Mouse (Mus musculus): Measurements from ENCODE around the gene Nhlh1.
A peak's percentile ranks its signal among the peaks of the same experiment; 100 is the strongest.

Gene Nhlh1

DNA sequence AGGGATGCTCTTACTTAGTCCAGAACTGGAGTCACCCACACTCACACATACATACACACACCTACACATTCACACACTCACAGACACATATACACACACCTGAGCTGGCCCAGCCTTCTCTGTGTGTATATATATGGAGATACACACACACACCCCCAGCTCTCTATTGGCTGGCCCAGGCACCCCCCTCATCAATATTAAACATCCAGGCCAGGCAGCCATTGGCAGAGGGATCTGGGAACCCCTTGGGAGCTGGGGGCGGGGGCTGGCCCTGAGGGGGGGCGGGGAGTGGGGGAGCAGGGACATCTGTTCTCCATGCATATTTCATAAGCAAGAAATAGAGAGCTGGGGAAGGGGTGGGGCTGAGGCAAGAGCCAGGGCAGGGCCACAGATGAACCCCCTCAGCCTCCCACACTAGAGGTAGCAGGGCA, at the start of gene Nhlh1:
Gene Nhlh1, minus strand, starts transcription at position 83 of the 431 bp plus-strand sequence.
- DNase-seq (ENCODE audit: low read depth) = no peak

DNA sequence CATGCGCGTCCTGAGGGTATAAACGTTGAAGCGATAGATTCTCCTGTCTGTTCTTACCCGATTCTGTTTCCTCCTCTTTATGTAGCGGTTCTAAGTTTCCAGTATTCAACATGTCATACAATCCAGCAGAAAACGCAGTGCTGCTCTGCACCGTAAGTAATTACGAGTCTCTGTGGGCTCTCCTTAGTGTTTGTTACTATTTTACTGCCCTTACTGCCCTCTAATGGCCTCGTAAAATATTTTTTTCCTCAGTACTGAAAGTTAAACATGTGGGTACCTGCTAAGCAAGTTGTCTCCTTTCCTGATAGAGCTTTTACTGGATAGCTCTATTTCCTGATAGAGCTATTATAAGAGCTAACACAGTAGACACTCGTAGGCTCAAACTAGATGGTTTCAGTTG, 47.7 kb upstream of the Nhlh1 start:
- DNase-seq (ENCODE audit: low read depth) = no peak

DNA sequence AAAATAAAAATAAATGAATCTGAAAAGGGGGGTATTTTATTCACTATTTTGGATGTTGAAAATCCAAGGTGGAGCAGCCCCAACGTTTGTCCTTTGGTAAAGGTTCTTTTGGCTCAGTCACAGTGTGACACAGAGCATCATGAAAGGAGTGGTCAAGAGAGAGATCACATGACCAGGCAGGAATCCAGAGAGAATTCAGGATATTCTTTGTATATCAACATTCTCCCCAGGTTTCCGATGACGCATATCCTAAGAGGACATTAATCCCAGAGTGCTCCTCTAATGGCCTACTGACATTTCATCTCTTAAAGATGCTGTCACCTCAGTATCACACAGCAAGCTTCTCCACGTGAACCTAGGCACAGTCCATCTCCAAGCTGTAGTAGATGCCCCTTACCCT, 46.2 kb upstream of the Nhlh1 start:
- no peak for DNase-seq (ENCODE audit: low read depth)

DNA sequence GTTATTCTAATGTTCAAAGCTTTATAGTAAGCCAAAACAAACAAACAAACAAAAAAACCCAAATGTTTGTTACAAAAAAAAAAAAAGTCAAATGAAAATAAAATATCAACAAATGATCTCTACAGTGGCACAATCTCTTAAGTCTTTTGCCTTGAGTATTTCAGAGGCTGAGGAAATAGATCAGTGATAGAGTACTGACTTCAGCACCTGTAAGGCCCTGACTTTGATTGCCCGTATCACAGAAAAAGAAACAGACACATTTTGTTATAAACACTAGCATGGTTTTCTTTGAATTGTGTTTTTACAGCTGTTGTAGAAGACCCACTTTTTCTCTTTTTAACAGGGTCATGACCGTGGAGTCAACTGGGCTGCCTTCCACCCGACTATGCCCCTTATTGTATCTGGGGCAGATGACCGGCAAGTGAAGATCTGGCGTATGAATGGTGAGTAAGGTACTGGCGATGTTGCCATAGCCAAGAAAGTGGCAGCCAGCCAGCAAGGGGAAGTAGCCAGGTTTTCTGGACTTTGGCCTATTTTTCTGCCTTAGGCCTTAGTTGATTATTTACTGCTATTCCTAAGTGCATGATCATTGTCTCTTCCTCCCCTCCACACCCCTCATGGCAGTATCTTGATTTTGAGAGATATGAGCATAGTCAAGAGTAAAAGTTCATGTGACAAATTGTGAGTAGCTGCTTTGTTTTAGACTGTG, 42.1 kb upstream of the Nhlh1 start:
- no peak for DNase-seq (ENCODE audit: low read depth)

DNA sequence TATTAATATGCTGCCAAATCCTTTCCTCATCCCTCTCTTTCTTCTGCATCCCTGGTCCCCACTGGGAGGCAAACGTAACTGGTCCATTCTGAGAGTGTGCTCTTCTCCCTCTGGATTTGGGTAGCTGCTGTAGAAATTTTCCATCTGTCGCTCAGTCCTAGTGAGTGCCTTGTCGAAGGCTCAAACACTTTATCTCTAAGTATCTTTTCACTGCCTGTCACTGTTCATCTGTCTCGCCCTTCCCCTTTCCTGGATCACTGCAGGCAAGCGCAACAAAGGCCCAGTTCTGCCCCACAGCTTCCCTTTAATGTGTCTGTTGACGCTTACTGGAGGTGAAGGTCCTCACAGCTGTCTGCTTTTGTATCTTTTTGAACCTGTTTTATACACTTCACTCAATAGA, 37.8 kb upstream of the Nhlh1 start:
- DNase-seq (ENCODE audit: low read depth) = no peak

DNA sequence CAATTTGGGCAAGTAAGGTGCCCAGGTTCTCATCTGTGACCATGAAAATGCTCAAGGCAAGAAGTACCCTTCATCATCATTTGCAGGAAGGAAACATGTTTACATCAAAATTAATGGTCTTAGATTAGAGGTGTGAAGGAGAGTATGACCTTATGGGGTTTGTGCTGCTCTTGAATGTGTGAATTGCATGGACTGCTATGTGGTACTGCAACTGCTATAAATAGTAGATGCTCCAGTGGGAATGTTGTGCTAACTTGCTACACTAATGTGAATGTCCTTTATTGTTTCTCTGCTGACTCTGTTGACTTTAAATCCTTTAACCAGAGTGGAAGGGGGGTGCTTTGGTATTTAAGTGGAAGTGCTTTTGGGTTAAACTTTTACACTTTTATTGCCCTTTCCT, 36.9 kb upstream of the Nhlh1 start:
- DNase-seq (ENCODE audit: low read depth) = no peak

DNA sequence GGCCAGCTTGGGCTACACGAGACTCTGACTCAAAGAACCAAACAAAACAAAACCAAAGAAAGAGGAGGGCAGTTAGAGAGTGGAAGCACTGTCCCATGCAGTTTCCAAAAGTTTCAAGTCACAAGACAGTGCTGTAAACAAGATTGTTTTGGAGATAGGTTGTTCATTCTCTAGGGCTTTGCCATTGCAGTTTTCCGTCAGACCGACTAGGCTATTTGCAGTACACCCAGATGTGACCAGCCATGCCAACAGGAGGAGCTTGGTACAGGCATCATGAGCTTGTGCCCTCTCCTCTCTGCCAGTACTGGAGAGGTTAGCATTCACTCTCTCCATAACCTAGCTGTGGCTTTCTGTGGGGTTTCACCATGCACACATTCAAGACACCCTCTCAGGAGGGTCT, 36.1 kb upstream of the Nhlh1 start:
- no peak for DNase-seq (ENCODE audit: low read depth)

DNA sequence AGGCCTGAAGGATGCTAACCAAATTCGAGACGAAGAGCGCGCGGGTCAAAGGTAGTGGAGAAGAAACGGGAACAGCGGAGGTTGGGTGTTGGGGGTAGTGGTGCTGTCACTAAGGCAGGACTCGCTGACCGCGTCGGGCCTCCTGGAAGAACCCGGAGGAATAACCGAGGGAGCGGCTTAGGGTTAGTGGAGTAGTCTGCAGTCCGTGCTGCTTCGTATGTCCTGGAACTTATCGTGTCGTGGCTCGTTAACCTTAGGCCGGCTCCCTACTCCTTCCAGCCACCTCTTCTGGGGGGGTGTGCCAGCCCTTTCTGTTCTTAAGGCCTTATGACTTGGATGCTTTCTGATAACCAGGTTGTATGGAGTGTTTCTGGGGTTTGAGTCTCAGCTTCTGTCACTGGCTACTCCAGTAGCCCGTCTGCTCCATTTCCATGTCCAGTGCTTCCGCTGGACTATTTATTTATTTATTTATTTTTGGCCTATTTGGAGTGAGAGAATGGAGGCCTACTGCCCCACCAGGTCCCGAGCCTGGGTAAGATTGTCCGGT, 25.6 kb upstream of the Nhlh1 start:
- no peak for DNase-seq (ENCODE audit: low read depth)

DNA sequence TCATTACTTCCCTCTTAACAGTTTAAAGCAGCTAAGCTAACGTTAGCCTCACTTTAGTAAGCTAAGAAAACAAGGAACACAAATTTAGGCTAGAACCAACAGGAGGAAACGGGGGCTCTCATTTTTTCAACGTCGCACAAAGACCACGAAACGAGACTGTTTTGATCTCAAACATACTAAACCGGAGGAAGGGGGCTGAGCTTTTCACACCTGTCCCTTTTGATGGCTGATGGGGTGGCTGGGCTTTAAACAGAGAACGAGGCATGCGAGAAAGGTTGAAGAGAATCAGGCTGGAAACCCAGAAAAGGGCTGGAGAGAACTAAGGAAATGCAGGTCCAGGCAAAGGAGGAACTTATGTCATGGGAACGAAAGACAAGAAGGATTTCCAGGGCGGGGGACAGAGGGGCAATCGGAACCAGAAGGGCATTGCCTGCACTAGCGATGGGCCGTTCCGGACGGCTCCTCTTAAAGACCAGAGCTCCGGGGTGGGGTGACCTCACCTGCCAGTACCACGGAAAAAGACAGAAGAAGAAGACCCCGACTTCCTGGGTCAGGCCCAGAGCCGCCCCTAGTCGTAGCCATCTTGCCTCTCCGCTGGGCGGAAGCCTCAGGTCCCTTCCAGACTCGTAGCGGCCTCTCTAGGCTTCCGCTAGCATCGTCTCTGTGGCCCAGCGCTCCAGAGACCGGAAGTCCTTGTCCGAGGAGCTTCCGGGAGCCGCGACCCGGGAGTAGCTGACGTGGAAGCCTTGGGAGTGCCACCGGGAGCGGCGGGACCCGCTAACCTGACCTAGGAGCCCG, 24.9 kb upstream of the Nhlh1 start, which contains the start of the genes Copa and Ncstn:
Gene Copa, plus strand, starts transcription at position 429 of the 798 bp plus-strand sequence.
Gene Ncstn, minus strand, starts transcription at position 695 of the 798 bp plus-strand sequence.
- peak; percentile 96 for DNase-seq (ENCODE audit: low read depth)

DNA sequence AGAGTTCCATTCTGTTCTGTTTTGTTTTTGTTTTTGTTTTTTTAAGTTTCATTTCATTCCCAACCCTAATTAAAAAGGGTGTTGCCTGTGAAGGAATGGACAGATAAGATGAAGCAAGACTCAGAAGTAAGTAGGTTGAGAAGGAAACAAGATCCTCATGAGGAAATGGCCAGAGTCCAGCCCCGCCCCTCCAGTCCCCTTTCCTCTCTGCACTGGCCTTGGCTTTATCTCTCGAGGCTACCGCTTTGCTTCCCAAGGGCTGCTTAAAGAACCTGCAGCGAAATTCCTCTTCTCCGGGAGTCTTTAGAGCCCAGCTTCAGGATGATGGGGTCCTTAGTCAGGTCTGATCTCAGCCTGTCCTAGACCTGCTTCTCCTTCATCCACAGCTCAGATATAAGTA, 20.6 kb upstream of the Nhlh1 start:
- no peak for DNase-seq (ENCODE audit: low read depth)

DNA sequence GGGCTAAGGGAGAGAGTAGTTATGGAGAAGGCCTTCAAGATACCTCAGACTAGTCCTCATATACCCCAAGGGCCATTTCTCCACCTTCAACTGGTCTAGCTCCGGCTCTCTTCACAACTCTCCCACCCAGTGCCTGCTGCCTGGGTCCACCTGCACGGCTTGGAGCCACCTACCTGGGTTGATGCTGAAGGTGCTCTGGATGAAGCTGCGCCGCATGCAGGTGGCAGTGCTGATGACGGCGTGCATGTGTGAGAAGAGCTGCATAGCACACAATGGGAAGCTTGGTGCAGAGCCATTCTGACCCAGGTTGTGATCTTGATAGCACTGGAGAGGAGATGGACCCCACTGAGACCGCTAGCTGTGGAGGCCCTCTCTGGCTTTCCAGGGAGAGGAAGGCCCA, 15.2 kb upstream of the Nhlh1 start:
- no peak for DNase-seq (ENCODE audit: low read depth)

DNA sequence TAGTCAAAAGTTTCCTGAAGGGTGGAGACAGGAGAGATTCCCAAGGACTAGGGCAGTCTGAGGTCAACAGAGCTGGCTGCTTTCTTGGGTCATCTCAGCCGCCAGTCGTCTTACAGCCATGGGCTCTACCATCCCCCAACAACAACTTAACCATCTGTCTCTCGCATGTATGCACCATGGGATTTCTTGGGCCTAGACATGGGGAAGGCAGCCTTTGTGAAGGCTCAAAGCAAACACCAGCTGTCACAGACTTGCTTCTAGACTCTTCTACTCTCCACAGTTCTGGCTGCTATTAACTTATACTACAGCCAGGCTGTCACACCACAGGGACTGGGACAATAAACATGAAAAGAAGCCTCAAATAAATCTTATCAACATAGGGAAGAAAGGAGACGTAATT, 14.2 kb upstream of the Nhlh1 start:
- no peak for DNase-seq (ENCODE audit: low read depth)

DNA sequence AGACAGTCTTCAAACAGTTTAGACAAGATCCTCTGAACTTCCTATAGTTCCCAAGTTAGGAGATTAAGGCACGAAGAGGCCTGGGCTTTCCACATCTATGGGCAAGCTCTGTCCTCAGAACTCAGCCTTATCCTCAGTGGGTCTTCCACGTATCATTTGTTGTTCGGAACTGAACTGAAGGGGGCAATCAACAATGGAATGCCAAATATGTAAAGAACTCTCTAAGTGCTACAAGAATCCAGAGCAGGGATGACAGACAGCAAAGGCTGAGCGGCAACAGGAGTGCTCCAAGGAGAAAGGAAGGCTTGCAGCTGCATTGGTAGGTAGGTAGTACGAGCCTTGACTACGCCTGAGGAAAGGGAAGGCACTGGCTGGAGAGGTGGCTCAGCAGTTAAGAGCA, 12.9 kb upstream of the Nhlh1 start:
- no peak for DNase-seq (ENCODE audit: low read depth)

DNA sequence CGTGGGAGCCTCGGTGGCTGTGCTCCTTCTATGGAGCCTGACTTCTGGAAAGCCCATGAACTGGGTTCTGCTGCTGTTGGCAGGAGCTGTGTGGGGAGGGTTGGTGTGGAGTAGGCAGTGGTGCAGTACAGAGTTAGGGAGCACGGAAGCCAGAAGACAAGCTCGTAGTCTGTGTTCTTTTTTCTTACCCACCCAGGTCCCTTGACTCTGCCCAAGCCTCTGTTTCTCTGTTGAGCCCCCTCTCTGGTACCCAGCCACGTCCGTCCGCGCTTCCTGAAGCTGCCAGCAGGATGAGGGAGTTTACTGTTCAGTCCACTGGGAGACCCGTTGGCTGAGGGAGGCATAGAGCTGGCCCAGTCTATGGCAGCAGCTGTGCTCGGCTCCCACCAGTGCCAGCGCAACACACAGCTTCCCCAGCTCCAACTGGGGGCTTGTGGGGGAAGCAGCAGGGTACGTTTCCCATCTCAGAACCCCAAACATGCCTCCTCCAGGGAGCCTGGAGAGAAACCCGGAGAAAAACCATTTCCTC, 7.3 kb upstream of the Nhlh1 start:
- DNase-seq (ENCODE audit: low read depth) = no peak

DNA sequence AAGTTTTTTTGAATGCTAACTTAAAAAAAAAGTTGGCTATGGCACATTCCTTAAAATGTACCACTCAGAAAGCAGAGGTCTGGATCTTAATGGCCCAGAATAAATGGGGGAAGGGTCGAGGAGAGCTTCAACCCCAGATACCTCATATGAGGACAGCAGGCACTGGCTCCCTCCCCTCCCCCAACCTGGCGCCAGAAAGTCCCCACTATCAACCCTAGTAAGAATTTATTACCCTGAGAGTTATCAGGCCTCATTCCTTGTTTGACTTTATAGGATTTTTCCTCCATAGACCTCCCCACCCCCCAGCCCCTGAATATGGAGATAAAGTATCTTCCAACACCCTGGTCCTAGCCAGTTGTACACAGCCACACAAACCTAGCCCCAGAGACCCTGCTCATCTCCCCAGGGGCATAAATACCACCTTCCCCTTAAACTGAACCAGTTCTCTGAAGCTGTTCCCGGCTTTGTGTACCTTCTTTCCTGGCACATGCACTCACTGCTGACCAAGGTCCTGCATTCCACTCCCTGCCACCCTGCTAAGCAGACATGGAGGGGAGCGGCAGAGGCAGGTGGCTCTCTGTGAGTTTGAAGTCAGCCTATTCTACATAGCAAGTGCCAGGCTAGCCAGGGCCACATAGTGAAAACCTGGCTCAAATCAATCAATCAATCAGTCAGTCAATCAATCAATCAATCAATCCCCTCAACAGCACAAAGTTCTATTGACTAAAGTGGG, 6.1 kb upstream of the Nhlh1 start:
- no peak for DNase-seq (ENCODE audit: low read depth)

DNA sequence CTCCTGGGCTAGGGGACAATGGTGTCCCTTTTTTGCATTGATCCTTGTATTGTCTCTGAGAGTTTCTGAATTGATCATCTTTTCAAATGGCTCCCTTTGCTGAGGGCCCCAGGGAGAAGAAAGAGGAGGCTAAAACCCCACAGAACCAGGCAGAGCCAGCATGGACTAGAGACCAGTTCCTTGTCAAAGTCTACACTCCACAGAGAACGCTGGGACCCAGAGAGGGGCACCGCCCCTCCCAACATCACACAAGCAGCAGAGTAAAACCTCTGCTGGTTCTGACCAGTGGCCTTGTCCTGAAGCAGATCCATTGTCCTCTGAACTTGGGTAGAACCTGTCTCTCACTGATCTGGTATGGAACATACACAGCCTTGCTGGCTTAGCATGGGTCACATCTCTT, 4.7 kb upstream of the Nhlh1 start:
- no peak for DNase-seq (ENCODE audit: low read depth)

DNA sequence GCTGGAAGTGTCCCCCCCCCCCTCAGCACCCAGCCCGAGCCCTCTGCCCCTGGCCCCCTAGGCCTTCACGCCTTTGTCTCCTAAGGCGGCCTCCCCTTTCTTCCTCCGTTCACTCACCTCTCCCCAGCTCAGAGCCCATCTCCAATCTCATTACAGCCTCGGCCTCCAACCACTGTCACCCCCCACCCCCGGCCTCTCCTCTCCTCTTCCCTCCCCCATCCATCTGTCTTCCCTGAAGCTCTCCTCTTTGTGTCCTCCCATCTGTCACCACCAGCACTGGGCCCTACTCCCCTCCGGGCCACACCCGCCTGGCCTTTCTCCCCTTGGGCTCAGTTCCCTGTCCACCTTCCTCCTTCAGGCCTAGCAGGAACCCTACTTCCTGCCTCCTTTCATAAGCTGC, 3.8 kb upstream of the Nhlh1 start:
- DNase-seq (ENCODE audit: low read depth) = no peak

DNA sequence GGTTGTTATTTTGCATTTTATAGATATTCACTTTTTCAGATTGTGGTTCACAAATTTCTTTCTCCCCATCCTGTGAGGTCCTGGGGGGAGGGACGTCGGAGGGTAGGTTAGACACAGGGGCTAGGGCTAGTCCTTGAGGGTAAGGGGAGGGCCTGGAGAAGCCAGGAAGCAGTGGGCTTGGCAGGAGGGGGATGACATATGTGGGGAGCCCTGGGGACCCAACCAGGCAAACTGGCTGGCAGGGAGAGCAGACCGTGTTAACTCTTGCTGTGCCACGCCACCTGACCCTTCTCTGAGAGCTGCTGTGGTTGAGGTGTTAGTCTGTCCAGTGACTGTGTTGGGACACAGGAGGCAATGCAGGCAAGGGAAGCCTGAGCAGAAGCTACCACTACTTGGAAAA, 3.3 kb upstream of the Nhlh1 start:
- no peak for DNase-seq (ENCODE audit: low read depth)

DNA sequence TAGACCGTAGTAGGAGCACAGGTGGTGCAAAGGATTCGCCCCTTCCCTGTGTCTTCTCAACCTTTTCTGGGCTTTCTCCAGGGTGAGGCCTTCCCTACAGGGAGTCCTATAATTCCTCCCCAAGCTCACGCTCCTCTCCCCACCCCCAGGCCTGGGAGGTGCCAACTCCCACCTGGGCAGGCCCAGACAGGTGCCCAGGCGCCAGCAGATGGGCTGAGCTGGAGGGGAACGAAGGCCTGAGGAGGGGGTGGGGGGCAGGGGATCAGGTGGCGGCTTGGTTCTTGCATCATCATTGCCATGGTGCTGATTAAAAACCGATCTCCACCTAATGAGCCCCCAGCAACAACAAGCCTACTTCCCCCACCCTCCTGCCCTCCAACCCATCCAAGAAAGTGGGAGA, 1.5 kb upstream of the Nhlh1 start:
- no peak for DNase-seq (ENCODE audit: low read depth)

DNA sequence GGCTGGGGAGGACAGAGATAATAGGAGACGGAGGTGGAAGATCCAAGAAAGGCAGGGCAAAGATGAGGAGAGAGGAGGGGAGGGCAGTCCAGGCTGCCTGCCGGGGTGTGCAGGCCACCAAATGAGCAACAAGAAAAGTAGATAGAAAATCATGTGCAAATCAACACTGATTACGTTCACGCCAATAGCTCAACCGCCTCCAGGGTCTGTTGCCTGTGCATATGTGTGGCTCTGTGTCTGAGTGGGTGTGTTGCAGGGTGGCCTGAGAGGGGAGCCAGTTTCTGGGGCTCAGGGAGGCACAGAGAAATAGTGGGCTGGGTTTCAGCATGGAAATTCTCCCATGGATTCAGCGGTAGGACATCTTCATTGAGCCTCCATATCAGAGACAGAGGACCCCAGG, 948 bp upstream of the Nhlh1 start:
- DNase-seq (ENCODE audit: low read depth) = no peak

DNA sequence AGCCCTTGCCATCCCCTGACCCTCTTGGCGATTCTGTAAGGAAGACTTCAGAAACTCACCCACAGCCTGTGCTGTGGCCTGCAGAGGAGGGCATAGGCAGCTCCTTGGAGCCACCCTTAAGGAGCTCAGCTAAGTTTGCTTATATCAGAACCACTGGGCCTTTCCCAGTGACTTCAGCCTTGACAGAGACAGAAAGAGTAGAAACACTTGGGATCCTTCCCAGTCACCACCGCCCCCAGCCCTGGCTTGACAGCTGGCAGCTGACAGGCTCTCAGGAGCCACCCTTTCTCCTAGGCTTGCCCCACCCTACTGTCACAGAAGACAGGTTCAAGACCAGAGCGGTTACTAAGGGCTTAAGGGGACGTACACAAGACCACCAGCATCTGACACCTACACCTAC, 1.1 kb downstream of the Nhlh1 start:
- DNase-seq (ENCODE audit: low read depth) = no peak
